ENCODE assay signal across 9 mouse cellular contexts in the genomic region with DNA sequence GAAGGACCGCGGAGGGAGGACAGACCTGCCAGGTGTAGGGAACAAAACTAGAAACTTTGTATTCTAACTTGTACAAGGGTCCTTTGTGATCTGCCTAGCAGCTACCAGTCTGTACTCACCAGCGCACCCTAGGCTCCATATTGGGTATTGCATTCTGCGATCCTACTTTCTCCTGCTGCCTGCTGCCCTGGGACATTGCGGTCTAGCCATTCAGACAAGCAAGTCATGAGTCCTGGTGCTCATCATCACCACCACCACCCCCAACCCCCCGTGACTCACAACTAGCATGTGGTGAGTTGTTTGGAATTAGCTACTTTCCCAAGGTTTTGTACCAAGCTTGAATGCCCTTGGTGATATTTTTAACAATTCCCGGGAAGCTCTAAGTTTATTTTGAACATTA. TPM values are rescaled to one million over a fixed set of nuclear protein-coding genes. Genes with fewer than 3 reads are reported as not detected.
DNase-seq lines count a peak whose midpoint lies in the region; ATAC-seq and TF ChIP-seq lines count a peak whose summit lies in the region.
"Had no signal": no experiment of that assay in that cellular context is flagged by ENCODE, and none has a peak within 500 bp of the region (broad histone marks: within the 10 kb centered on the region; RNA-seq: fewer than 3 reads in every experiment).

No protein-coding gene starts in this region.

- DNase-seq in hindbrain, embryonic 11.5 days (ENCODE audit: low spot score) = peak; percentile 84
- peak; percentile 57 for DNase-seq in embryonic facial prominence, embryonic 14.5 days (ENCODE audit: low spot score)
- DNase-seq in heart, postnatal 14 days = peak; percentile 76 to 82
- DNase-seq in layer of hippocampus, postnatal 36 days = peak; percentile 26 to 41
- DNase-seq in spleen, postnatal 10 days (ENCODE audit: low spot score in 2 of 2) = peak; percentile 54 to 82

- TF ChIP-seq POLR2A in bone marrow, adult 2 months (IDR thresholded peaks at IDR 0.05; ENCODE audit: borderline replicate concordance, control insufficient read depth, low read depth, low read length) = no peak

- peak; percentile 34 for ATAC-seq in hindbrain, embryonic 11.5 days (ENCODE audit: low FRiP score)
- no peak for ATAC-seq in hindbrain, embryonic 16.5 days
- 0 out of 2 replicates have a peak, but pooled peaks have one; percentile 23 for ATAC-seq in embryonic facial prominence, embryonic 14.5 days (ENCODE audit: low read depth)
- peak; percentile 91 for ATAC-seq in megakaryocyte-erythroid progenitor cell, adult 5-6 weeks (replicated peaks; ENCODE audit: low FRiP score, low TSS enrichment, poor library complexity, severe bottlenecking)

- intact Hi-C loops in heart, postnatal 14 days (cut with DNase I) = loop anchor here (2.0 kb wide), 1 partner anchor 470 kb away; no protein-coding TSS in a partner anchor

- no peak overlapping the region for H3K4me2 ChIP-seq in hindbrain, embryonic 11.5 days (replicated peaks; ENCODE audit: low read depth, low read length)
- H3K4me2 ChIP-seq in hindbrain, embryonic 16.5 days (ENCODE audit: low read length) = no peak overlapping the region
- no peak overlapping the region for H3K4me2 ChIP-seq in embryonic facial prominence, embryonic 14.5 days (ENCODE audit: low read depth, low read length)
- H3K4me2 ChIP-seq: neural tube, embryonic 13.5 days had no signal

- H3K27me3 ChIP-seq in hindbrain, embryonic 11.5 days (ENCODE audit: control insufficient read depth, insufficient read depth, low read length) = no peaks in the 10 kb centered on the region
- H3K27me3 ChIP-seq in hindbrain, embryonic 16.5 days (replicated peaks; ENCODE audit: control insufficient read depth, insufficient read depth, low read length) = no peaks in the 10 kb centered on the region
- no peaks in the 10 kb centered on the region for H3K27me3 ChIP-seq in embryonic facial prominence, embryonic 14.5 days (replicated peaks; ENCODE audit: control insufficient read depth, insufficient read depth, low read length)
- H3K27me3 ChIP-seq: neural tube, embryonic 13.5 days had no signal

- 30% methylated on average over 7 of the region's 7 CpGs for WGBS in hindbrain, embryonic 11.5 days
- WGBS in hindbrain, embryonic 16.5 days = 34% methylated on average over 7 of the region's 7 CpGs
- 31% methylated on average over 7 of the region's 7 CpGs for WGBS in bone marrow, adult 2 months
- 28% methylated on average over 7 of the region's 7 CpGs for WGBS in embryonic facial prominence, embryonic 14.5 days

- H3K9ac ChIP-seq in hindbrain, embryonic 11.5 days (ENCODE audit: low read depth, low read length) = no peak overlapping the region
- H3K9ac ChIP-seq in hindbrain, embryonic 16.5 days (ENCODE audit: low read depth, low read length) = no peak overlapping the region
- H3K9ac ChIP-seq in embryonic facial prominence, embryonic 14.5 days (ENCODE audit: low read depth, low read length) = no peak overlapping the region
- H3K9ac ChIP-seq: neural tube, embryonic 13.5 days had no signal

- no peaks in the 10 kb centered on the region for H3K36me3 ChIP-seq in hindbrain, embryonic 11.5 days (ENCODE audit: control insufficient read depth, insufficient read depth, low read length)
- H3K36me3 ChIP-seq in hindbrain, embryonic 16.5 days (ENCODE audit: control insufficient read depth, insufficient read depth, low read length) = no peaks in the 10 kb centered on the region
- no peaks in the 10 kb centered on the region for H3K36me3 ChIP-seq in embryonic facial prominence, embryonic 14.5 days (ENCODE audit: control insufficient read depth, insufficient read depth, low read length)
- H3K36me3 ChIP-seq: neural tube, embryonic 13.5 days had no signal

- H3K4me1 ChIP-seq in hindbrain, embryonic 11.5 days (replicated peaks; ENCODE audit: control insufficient read depth, insufficient read depth, low read length) = no peaks in the 10 kb centered on the region
- H3K4me1 ChIP-seq in hindbrain, embryonic 16.5 days (ENCODE audit: control insufficient read depth, insufficient read depth, low read depth, low read length) = no peaks in the 10 kb centered on the region
- H3K4me1 ChIP-seq in bone marrow, adult 2 months (ENCODE audit: control insufficient read depth, insufficient read depth, low read length) = no peaks in the 10 kb centered on the region
- peaks cover 15% of the 10 kb centered on the region for H3K4me1 ChIP-seq in embryonic facial prominence, embryonic 14.5 days (ENCODE audit: control insufficient read depth, insufficient read depth, low read length)
- H3K4me1 ChIP-seq: neural tube, embryonic 13.5 days had no signal

- peak; percentile 64 for TF ChIP-seq CTCF in bone marrow, adult 2 months (IDR thresholded peaks at IDR 0.05; ENCODE audit: control insufficient read depth, insufficient read depth, low read length)

- no peak overlapping the region for H3K27ac ChIP-seq in hindbrain, embryonic 11.5 days (ENCODE audit: low read depth, low read length)
- no peak overlapping the region for H3K27ac ChIP-seq in hindbrain, embryonic 16.5 days (ENCODE audit: low read depth, low read length)
- H3K27ac ChIP-seq in bone marrow, adult 2 months (ENCODE audit: control insufficient read depth, insufficient read depth, low read depth, low read length, poor library complexity) = no peak overlapping the region
- no peak overlapping the region for H3K27ac ChIP-seq in embryonic facial prominence, embryonic 14.5 days (replicated peaks; ENCODE audit: low read depth, low read length)
- H3K27ac ChIP-seq: neural tube, embryonic 13.5 days had no signal

- no peaks in the 10 kb centered on the region for H3K9me3 ChIP-seq in hindbrain, embryonic 11.5 days (ENCODE audit: control insufficient read depth, low read length)
- H3K9me3 ChIP-seq in hindbrain, embryonic 16.5 days (ENCODE audit: control insufficient read depth, low read length) = no peaks in the 10 kb centered on the region
- H3K9me3 ChIP-seq in embryonic facial prominence, embryonic 14.5 days (ENCODE audit: control insufficient read depth, low read length) = no peaks in the 10 kb centered on the region
- H3K9me3 ChIP-seq: neural tube, embryonic 13.5 days had no signal

- no peak overlapping the region for H3K4me3 ChIP-seq in hindbrain, embryonic 11.5 days (ENCODE audit: low read depth, low read length)
- H3K4me3 ChIP-seq in hindbrain, embryonic 16.5 days (ENCODE audit: low read length) = no peak overlapping the region
- H3K4me3 ChIP-seq in bone marrow, adult 2 months (replicated peaks; ENCODE audit: control insufficient read depth, low read depth, low read length) = no peak overlapping the region
- H3K4me3 ChIP-seq in embryonic facial prominence, embryonic 14.5 days (ENCODE audit: low read depth, low read length) = no peak overlapping the region
- H3K4me3 ChIP-seq: neural tube, embryonic 13.5 days had no signal

RNA-seq across cellular contexts. Expression of gene Hmcn1, which starts 17.8 kb away (rescaled TPM):
- 9.7 and 13.5 TPM in 2 replicates for polyA plus RNA-seq in hindbrain, embryonic 11.5 days (2014; fragmentation: Nextera tagmentation; extraction: Ambion mirVana)
- 1.3 and 1.5 TPM in 2 replicates for polyA plus RNA-seq in hindbrain, embryonic 16.5 days (2015; fragmentation: Nextera tagmentation; extraction: Ambion mirVana)
- 0.25 TPM in 1 of 2 replicates, not detected in the other for polyA plus RNA-seq in bone marrow, adult 2 months (2011; ENCODE audit: insufficient read depth, insufficient read length, low replicate concordance, missing spikeins)
- 30.7 and 36.5 TPM in 2 replicates for polyA plus RNA-seq in embryonic facial prominence, embryonic 14.5 days (2014; fragmentation: Nextera tagmentation; extraction: Ambion mirVana)
- total RNA-seq in heart, postnatal 14 days (2021) = 10 to 100 TPM; 24.6 to 25.6 TPM
- total RNA-seq in layer of hippocampus, postnatal 36 days (2021) = 1 to 10 TPM; 2.2 to 4.2 TPM
- total RNA-seq in megakaryocyte-erythroid progenitor cell, adult 5-6 weeks (2014; fragmentation: Nextera tagmentation) = 0.02 TPM in 1 of 2 replicates, not detected in the other
- total RNA-seq in megakaryocyte-erythroid progenitor cell, adult 5-6 weeks (2017) = not detected in 2 replicates

Comparison
In these comparisons a context has a peak if more than half of its experiments do, and no peak if none do; other contexts are left out.
1. DNase-seq: peak in every context shown above with its lines; median percentile 84 in hindbrain, embryonic 11.5 days; 79 in heart, postnatal 14 days; 68 in spleen, postnatal 10 days; 57 in embryonic facial prominence, embryonic 14.5 days; 34 in layer of hippocampus, postnatal 36 days.